Mouse (Mus musculus): ENCODE data around the gene Tshz2.

DNA sequence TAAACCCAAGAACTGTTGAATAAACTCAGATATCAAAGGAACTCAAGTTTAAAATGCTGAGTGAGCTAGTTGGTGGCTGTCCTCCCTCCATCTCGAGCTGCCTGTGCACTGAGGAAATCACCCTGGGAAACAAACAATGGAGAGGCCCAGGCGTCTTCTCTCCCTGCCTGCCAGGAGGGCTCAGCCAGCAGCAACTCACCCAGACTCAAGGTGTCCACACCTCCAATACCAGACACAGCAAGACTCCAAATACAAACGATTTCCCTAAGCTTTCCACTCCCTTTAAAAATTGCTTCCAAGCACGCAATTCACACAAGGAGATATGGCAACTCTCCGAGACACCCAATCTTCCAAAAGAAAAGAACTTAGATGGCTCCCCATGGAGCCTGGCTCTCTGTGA is 476.7 kb downstream of the Tshz2 start:
- TF ChIP-seq POLR2A (IDR thresholded peaks at IDR 0.05; ENCODE audit: control insufficient read depth, low read depth, low read length), result no peak
- no peak for TF ChIP-seq CTCF (IDR thresholded peaks at IDR 0.05; ENCODE audit: control insufficient read depth, insufficient read depth, insufficient replicate concordance, low read depth, low read length)
